Mouse (Mus musculus) midbrain, embryonic 12.5 days (tissue): ENCODE measurements at regions not wholly inside any gene's neighbourhood (a gene's known extent, or its start where the extent isn't known, plus 50 kb on each side); places are given as distances from the start of the nearest gene placed in this dataset.

Experiments
- ATAC-seq: fragments of 200-750 bp; cut with Nextera tagmentation; 2 replicates; pipeline ENCODE4 v1.8.0; 2017; ENCODE audit warnings: low read depth, moderate TSS enrichment, moderate library complexity; ENCODE audit not compliant: low FRiP score
- H3K27ac ChIP-seq: fragments of 300-500 bp; sonication (generic); replicated peaks from 2 replicates; pipeline ENCODE4 v1.5.1; 2016; ENCODE audit warnings: mild to moderate bottlenecking
- H3K27me3 ChIP-seq: fragments of 300-500 bp; sonication (generic); 2 replicates; pipeline ENCODE4 v1.6.1; 2016; ENCODE audit warnings: mild to moderate bottlenecking
- H3K36me3 ChIP-seq: fragments of 300-500 bp; sonication (generic); 2 replicates; pipeline ENCODE4 v1.6.1; 2016
- H3K4me1 ChIP-seq: fragments of 300-500 bp; sonication (generic); 2 replicates; pipeline ENCODE4 v1.6.1; 2016
- H3K4me2 ChIP-seq: fragments of 300-500 bp; sonication (generic); replicated peaks from 2 replicates; pipeline ENCODE4 v1.6.1; 2016; ENCODE audit warnings: mild to moderate bottlenecking, moderate library complexity
- H3K4me3 ChIP-seq: fragments of 300-500 bp; sonication (generic); 2 replicates; pipeline ENCODE4 v1.5.1; 2016; ENCODE audit warnings: mild to moderate bottlenecking
- H3K9ac ChIP-seq: fragments of 300-500 bp; sonication (generic); replicated peaks from 2 replicates; pipeline ENCODE4 v1.6.1; 2016; ENCODE audit warnings: mild to moderate bottlenecking, moderate library complexity
- H3K9me3 ChIP-seq: fragments of 300-500 bp; sonication (generic); 2 replicates; pipeline ENCODE4 v1.6.1; 2016; ENCODE audit warnings: mild to moderate bottlenecking
- WGBS: fragments of 180-500 bp; shearing (Covaris S2); methylation state at CpG from one replicate; pipeline ENCODE4 v1.1.7; 2016; 5-methylcytosine and 5-hydroxymethylcytosine counted together

DNA sequence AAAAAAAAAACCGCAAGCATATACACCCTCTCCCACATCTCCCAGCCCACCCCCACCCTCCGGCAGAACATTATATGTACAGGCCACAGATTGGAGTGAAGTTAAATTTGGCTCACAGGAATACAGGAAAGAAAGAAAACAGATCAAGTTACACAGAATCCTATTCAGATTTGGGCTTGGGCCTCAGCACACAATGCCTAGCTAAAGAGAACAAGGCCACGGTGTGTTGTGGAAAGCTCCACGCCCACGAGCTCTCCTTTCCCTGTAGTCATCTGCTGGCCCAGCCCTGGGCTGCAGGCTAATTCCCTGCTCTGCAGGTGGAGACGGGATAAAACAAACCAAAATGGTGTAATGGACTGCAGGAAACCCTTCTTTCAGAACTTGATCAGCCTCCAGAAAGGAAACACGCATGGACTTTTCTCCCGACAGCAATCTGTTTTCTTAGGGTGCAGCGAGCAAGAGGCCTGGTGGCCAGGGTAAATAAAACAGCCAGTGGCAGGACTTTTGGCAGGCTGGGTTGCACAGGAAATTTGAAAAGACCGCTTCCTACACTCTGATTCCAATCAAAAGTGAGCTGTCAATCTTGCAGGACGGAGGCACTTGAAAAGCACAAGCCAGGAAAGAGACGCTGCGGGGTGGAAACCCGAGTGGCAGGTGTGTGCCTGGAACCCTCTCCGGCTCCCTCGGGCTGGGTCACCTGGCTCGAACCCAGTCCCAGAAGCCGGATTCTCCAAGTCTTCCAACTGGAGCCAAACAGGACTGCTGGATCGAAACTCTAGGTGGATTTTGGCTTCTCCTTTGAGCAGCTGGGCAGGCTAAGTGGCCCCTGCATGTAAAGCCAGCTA is 214.0 kb downstream of the Bcl2l11 start:
- no peak overlapping the region for H3K9ac ChIP-seq
- H3K4me1 ChIP-seq, result peaks cover 17% of the 10 kb centered on the region
- H3K27ac ChIP-seq, result no peak overlapping the region
- H3K4me2 ChIP-seq, result no peak overlapping the region
- H3K9me3 ChIP-seq, result no peaks in the 10 kb centered on the region
- no peaks in the 10 kb centered on the region for H3K27me3 ChIP-seq
- no peak for ATAC-seq
- H3K36me3 ChIP-seq, result no peaks in the 10 kb centered on the region
- no peak overlapping the region for H3K4me3 ChIP-seq
- WGBS, result 46% methylated on average over 19 of the region's 19 CpGs

DNA sequence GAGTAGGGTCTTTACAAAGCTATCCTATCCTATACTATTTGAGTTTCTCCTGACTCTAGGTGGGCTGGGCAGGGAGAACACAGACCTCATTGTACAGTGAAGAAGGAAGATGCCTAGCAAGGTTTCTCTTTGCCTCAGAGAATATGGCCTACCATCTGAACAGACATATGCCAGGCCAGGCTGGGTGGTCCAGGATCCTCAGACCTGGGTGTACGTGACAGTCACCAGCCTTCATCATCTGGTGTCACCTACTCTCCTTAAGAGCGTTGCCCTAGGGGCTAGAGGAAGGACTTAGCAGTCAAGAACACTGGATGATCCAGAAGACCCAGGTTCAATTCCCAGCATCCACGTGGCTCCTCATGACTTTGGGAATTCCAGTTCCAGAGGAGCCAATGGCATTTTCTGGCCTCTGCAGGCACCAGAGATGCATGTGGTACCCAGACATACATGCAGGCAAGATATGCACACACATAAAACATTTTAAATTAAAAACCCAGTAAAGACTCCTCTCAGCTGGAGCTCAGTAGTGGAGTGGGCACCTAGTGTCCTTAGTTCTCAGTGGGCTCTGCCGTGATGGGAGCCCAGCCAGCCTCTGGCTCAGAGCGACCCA is 214.9 kb downstream of the Bcl2l11 start:
- 93% methylated on average over 5 of the region's 5 CpGs for WGBS

DNA sequence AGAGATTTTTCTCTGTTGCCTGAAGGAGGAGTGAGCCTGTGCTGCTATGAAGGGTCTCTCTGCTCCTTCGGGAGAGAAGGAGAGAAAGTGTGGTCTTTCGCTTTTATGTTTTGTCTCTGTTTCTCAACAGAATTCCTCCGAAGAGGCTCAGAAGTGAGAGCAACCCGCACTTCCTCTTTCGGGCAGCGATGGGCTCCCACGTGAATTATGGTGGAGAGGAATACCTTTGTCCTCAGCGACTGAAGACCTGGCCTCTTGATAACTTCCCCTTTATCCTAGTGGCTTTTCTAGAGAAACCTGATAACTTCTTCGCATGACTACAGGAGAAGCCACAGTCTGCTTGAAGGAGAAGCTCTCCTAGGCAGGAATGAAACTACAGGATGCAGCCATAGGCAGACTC is 216.4 kb downstream of the Bcl2l11 start:
- 87% methylated on average over 9 of the region's 9 CpGs for WGBS

More for the DNA sequence above, 214.9 kb downstream of the Bcl2l11 start:
- H3K36me3 ChIP-seq, result no peaks in the 10 kb centered on the region
- no peaks in the 10 kb centered on the region for H3K27me3 ChIP-seq
- H3K4me3 ChIP-seq, result no peak overlapping the region
- no peak overlapping the region for H3K27ac ChIP-seq
- no peaks in the 10 kb centered on the region for H3K9me3 ChIP-seq
- H3K4me2 ChIP-seq, result no peak overlapping the region
- ATAC-seq, result no peak
- no peak overlapping the region for H3K9ac ChIP-seq
- peaks cover 17% of the 10 kb centered on the region for H3K4me1 ChIP-seq

DNA sequence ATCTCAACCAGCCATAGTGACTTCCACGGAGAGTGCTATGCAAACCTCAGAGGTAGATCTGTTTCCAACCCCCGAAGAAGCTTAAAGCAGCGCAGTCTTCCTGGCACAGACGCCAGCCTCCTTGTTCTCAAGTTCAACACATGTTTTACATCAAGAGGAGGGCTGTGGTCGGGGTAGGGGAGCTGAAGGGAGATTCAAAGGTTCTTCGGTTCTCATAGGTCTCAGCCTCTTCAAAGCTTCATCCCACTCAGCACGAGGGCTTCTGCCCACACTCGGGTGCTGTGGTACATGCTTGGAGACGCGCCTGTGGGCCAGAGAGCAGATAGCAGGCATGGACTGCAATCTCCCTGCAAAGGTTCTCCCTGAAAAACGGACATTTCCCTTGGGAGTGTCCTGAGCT is 219.7 kb downstream of the Bcl2l11 start:
- H3K4me3 ChIP-seq, result no peak overlapping the region
- H3K9me3 ChIP-seq, result no peaks in the 10 kb centered on the region
- no peak overlapping the region for H3K4me2 ChIP-seq
- no peak for ATAC-seq
- no peaks in the 10 kb centered on the region for H3K27me3 ChIP-seq
- H3K27ac ChIP-seq, result no peak overlapping the region
- 81% methylated on average over 11 of the region's 11 CpGs for WGBS
- H3K36me3 ChIP-seq, result no peaks in the 10 kb centered on the region
- no peak overlapping the region for H3K9ac ChIP-seq
- no peaks in the 10 kb centered on the region for H3K4me1 ChIP-seq

More for the DNA sequence above, 216.4 kb downstream of the Bcl2l11 start:
- Histone ChIP-seq H3K27ac (no peak overlapping the region), H3K36me3 (no peaks in the 10 kb centered on the region), H3K27me3 (no peaks in the 10 kb centered on the region), H3K9ac (no peak overlapping the region), H3K4me1 (peaks cover 17% of the 10 kb centered on the region), H3K4me2 (no peak overlapping the region), H3K9me3 (no peaks in the 10 kb centered on the region), H3K4me3 (no peak overlapping the region)
- no peak for ATAC-seq

DNA sequence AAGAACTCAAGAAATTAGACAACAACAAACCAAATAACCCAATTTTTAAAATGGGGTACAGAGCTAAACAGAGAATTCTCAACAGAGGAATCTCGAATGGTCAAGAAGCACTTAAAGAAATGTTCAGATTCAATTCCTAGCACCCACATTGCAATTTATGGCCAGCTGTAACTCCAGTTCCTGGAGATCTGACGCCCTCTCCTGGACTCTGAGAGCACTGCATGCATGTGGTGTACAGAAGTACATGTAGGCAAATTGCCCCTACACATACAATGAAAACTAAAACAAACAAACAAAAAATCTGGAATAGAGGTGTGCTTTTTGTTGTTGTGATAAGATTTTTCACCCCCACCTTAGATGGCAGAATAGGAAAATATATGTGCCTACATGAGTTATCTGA is 222.7 kb downstream of the Bcl2l11 start:
- 78% methylated on average over 2 of the region's 2 CpGs for WGBS
- H3K36me3 ChIP-seq, result no peaks in the 10 kb centered on the region
- no peak overlapping the region for H3K9ac ChIP-seq
- no peaks in the 10 kb centered on the region for H3K27me3 ChIP-seq
- no peaks in the 10 kb centered on the region for H3K9me3 ChIP-seq
- H3K4me3 ChIP-seq, result no peak overlapping the region
- H3K4me2 ChIP-seq, result no peak overlapping the region
- no peak for ATAC-seq
- no peak overlapping the region for H3K27ac ChIP-seq
- H3K4me1 ChIP-seq, result no peaks in the 10 kb centered on the region

DNA sequence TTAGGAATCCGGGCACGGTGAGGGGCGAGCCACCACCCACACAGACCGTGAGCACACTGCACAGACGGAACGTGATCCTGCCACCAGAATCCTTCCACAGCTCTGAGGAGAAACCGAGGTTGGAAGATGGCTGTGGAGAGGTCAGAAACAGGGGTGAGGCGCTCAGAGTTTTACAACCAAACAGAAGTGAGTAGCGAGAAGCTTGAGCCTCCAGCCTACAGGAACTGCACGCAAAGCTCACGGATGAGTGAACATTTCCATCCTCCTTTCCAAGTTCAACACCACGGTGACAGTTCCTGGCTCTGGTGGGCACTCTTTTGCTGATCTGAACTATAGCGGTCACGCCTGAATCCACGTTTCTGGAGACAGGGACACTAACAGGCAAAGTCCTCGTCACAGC is 225.6 kb downstream of the Bcl2l11 start:
- Histone ChIP-seq H3K27me3 (no peaks in the 10 kb centered on the region), H3K9me3 (no peaks in the 10 kb centered on the region), H3K9ac (no peak overlapping the region), H3K4me3 (no peak overlapping the region), H3K4me2 (no peak overlapping the region), H3K36me3 (no peaks in the 10 kb centered on the region), H3K4me1 (no peaks in the 10 kb centered on the region), H3K27ac (no peak overlapping the region)
- no peak for ATAC-seq
- WGBS, result 87% methylated on average over 16 of the region's 16 CpGs

DNA sequence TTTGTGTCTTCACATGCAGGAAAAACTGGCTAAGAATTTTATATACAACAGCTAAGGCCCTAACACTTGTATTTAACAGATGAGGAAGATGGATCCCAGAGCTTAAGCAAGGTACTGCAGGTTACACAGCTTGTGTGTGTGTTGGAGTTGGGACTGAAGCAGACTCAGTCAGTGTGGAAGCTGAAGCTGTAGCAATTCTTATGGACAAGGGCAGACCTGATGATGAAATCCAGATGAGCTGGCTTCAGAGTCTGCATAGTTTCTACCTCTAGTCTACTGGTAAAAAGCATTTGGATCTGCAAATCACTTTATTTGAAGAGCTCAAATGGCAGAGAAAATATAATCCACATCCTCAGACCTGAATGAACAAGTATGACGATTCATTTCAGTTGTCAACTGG is 226.7 kb downstream of the Bcl2l11 start:
- Histone ChIP-seq H3K9me3 (no peaks in the 10 kb centered on the region), H3K9ac (no peak overlapping the region), H3K27ac (no peak overlapping the region), H3K4me2 (no peak overlapping the region), H3K27me3 (no peaks in the 10 kb centered on the region), H3K36me3 (no peaks in the 10 kb centered on the region), H3K4me3 (no peak overlapping the region), H3K4me1 (no peaks in the 10 kb centered on the region)
- ATAC-seq, result no peak
- 81% methylated on average over 1 of the region's 1 CpGs for WGBS

DNA sequence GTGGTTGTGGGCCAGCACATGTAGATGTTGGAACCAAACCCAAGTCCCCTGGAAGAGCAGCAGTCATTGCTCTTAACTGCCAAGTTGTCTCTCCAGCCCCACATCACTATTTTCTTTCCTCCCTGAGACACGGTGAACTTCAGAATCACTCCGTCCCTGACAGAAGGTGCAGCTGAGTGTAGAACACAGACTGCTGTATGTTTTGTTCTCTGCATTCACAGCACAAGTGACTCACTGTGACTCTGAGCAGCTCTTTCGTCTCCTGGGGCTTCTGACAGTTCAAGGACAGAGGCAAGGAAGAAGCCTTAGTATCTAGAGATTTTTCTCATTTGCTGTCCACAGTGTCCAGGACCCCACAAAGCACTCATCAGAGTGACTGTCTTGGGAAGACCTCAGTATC is 227.6 kb downstream of the Bcl2l11 start:
- no peak overlapping the region for H3K4me2 ChIP-seq
- H3K27me3 ChIP-seq, result no peaks in the 10 kb centered on the region
- no peak overlapping the region for H3K27ac ChIP-seq
- no peaks in the 10 kb centered on the region for H3K36me3 ChIP-seq
- H3K9me3 ChIP-seq, result no peaks in the 10 kb centered on the region
- no peak overlapping the region for H3K4me3 ChIP-seq
- H3K9ac ChIP-seq, result no peak overlapping the region
- no peak for ATAC-seq
- H3K4me1 ChIP-seq, result no peaks in the 10 kb centered on the region
- WGBS, result 71% methylated on average over 3 of the region's 3 CpGs

DNA sequence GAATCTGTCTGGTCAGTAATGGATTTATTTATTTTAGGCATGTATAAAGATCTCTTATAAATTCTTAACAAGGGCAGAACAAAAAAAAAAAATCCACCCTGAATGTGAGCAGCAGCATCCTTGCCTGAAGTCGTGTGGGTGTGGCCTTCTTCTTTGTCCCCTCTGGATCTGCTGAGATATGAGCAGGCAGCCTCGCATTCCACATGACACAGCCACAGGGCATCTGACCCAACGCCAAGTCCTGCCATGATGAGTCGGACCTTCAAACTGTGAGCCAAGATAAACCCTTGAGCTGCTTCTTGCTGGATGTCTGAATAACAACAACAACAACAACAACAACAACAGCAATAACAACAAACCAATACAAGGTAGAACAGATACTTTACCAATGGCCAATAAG is 230.5 kb downstream of the Bcl2l11 start:
- H3K4me2 ChIP-seq, result no peak overlapping the region
- no peaks in the 10 kb centered on the region for H3K27me3 ChIP-seq
- no peak for ATAC-seq
- H3K4me1 ChIP-seq, result no peaks in the 10 kb centered on the region
- H3K9ac ChIP-seq, result no peak overlapping the region
- WGBS, result 79% methylated on average over 4 of the region's 4 CpGs
- no peak overlapping the region for H3K27ac ChIP-seq
- no peaks in the 10 kb centered on the region for H3K36me3 ChIP-seq
- no peak overlapping the region for H3K4me3 ChIP-seq
- H3K9me3 ChIP-seq, result no peaks in the 10 kb centered on the region

DNA sequence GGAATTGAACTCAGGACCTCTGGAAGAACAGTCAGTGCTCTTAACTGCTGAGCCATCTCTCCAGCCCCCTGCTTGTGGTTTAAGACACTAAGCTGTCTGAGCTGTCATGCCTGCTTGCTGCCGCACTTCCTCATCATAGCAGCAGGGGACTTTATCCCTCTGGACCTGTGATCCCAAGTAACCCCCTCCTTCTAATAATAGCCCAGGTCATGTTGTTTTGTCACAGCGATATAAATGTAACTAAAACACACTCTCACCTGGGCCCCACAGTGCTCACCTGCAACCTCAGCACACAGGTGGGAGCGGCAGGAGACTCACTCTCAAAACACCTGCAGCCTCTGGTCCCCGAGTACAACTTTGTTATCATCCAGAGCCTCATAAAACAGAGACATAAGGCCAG is 231.9 kb upstream of the Spdye4c start:
- 73% methylated on average over 4 of the region's 4 CpGs for WGBS

DNA sequence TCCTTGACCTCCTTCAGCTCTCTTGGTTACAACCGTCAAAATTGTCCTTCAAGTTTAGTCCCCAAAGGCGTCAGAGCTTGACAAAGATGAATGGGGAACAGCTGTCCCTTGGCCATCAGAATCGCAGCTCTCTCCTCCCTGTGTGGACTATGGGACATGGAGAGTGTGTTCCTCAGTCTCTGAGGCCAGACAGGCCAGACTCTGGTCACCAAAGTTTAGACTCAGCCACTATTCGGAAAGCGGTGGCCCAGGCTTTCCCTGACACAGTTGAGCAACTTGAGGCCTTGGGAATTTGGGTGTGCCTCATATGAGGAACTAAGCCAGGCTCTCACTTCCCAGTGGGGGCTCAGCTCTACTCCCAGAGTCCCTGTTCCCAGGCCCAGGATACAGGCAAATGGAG is 230.5 kb upstream of the Spdye4c start:
- H3K4me3 ChIP-seq, result no peak overlapping the region
- ATAC-seq, result no peak
- H3K9ac ChIP-seq, result no peak overlapping the region
- no peak overlapping the region for H3K27ac ChIP-seq
- H3K4me1 ChIP-seq, result no peaks in the 10 kb centered on the region
- no peak overlapping the region for H3K4me2 ChIP-seq
- H3K27me3 ChIP-seq, result no peaks in the 10 kb centered on the region
- H3K9me3 ChIP-seq, result no peaks in the 10 kb centered on the region
- WGBS, result 79% methylated on average over 5 of the region's 5 CpGs
- no peaks in the 10 kb centered on the region for H3K36me3 ChIP-seq

More for the DNA sequence above, 231.9 kb upstream of the Spdye4c start:
- Histone ChIP-seq H3K4me2 (no peak overlapping the region), H3K4me1 (no peaks in the 10 kb centered on the region), H3K4me3 (no peak overlapping the region), H3K27ac (no peak overlapping the region), H3K9me3 (no peaks in the 10 kb centered on the region), H3K27me3 (no peaks in the 10 kb centered on the region), H3K36me3 (no peaks in the 10 kb centered on the region), H3K9ac (no peak overlapping the region)
- no peak for ATAC-seq

DNA sequence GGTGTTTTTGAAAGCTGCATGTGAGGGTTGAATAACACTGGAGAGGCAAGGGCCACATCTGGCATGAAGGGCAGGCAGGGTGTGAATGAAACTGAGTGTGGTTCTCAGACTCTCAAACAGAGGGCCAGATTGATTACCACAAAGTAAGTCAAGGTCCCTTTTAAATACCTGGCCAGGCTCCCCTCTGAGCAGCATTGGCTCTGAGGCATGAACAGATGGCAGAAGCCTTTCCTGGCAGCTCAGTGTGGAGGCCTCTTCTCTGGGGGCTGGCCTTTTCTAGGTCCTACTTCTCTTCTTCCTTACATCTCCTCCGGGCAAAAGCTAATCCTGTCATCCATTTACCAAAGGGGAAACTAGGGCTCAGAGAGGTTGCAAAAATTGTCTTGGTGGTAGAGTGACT is 229.6 kb upstream of the Spdye4c start:
- H3K4me1 ChIP-seq, result no peaks in the 10 kb centered on the region
- no peak for ATAC-seq
- H3K9ac ChIP-seq, result no peak overlapping the region
- H3K9me3 ChIP-seq, result no peaks in the 10 kb centered on the region
- no peak overlapping the region for H3K27ac ChIP-seq
- H3K27me3 ChIP-seq, result no peaks in the 10 kb centered on the region
- H3K4me3 ChIP-seq, result no peak overlapping the region
- H3K36me3 ChIP-seq, result no peaks in the 10 kb centered on the region
- H3K4me2 ChIP-seq, result no peak overlapping the region
- WGBS, result 63% methylated on average over 1 of the region's 1 CpGs
